Mouse (Mus musculus) yolk sac, embryonic 10.5 days (tissue): Measurements from ENCODE around the gene Gm45837.
"Not testable (repeated sequence)": the region's sequence is repeated elsewhere in the genome, so short reads cannot be mapped to it uniquely, and the experiment has no call there.

Experiments
- DNase-seq: peaks from one replicate; pipeline ENCODE4 v3.0.0-alpha.2; 2017; ENCODE audit warnings: low spot score

Gm45837 gene

GRCm38 (mm10) chr7:101551530-101551929, 140.8 kb downstream of the Gm45837 start:
- DNase-seq, result no peak

GRCm38 (mm10) chr7:101555473-101555872, 144.8 kb downstream of the Gm45837 start:
- not testable (repeated sequence) for DNase-seq

DNA sequence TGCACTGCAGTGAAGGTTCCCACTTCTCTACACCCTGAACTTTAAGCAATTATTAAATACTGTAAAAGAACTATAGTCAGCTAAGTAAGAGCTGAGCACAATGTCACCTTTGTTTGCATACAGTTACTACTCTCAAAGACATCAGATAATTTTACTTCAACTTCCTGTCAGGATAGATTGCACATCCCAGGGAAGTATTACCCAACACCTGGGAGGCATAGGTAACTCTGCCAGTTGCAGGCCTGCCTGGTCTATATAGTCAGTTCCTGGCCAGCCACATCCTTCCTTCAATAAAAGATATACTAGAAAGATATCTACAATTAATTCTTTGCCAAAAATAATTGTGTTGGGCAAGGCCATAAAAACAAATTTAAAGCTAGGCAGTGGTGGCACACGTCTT, 146.7 kb downstream of the Gm45837 start:
- DNase-seq, result no peak

DNA sequence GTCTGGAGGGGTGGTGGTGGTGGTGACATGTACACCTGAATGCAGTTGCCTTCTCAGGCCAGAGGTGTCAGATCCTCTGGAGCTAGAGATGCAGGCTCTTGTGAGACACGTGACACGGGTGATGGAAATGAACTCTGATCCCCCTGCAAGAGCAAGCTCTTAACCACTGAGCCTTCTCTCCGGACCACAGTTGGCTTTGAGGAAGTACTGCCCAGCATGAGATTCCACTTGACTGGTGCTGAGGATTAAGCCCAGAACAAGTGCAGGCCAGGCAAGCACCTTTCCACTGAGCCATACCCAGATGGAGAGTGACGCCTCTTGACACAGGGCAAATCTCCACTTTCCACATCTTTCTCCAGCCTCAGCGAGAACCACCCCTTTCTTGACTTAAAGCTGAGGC, 148.7 kb downstream of the Gm45837 start:
- DNase-seq, result not testable (repeated sequence)
